Mouse (Mus musculus) testis, adult 2 months (tissue): ENCODE results near the gene Khk.

ENCODE experiments used
- CTCF ChIP-seq: fragments of 200-500 bp; IDR thresholded peaks from 2 replicates; pipeline ENCODE4 v1.5.1; 2012; ENCODE audit warnings: low read depth, mild to moderate bottlenecking, inconsistent platforms, low read length, moderate library complexity; ENCODE audit not compliant: control insufficient read depth, insufficient read depth, insufficient replicate concordance
- POLR2A ChIP-seq: fragments of 200-500 bp; IDR thresholded peaks from 2 replicates; pipeline ENCODE4 v1.6.1; 2012; ENCODE audit warnings: low read depth, mild to moderate bottlenecking, inconsistent platforms, low read length, moderate library complexity; ENCODE audit not compliant: control insufficient read depth

DNA sequence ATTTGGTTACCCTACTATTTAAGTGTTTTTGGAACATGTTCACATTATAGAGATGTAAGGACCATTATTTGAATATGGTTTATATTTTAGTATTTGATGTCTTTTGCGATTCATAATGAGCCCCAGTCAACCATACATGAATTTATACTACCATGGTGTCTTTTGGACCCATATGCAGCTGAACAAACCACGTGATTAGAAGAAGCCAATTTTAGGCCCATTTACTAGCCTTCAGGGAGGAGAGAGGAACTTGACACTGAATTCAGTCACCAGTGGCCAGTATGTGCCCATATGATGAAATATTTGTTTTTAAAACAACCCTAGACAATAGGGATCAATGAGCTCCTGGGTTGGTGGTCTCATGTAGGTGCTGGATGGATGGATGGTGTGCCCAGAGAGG is 39.6 kb downstream of the Khk start:
- no peak for TF ChIP-seq CTCF
- TF ChIP-seq POLR2A, result no peak
